Mouse (Mus musculus) induced T-regulatory cell, adult 2 months (primary cell): ENCODE measurements around the gene Mettl25.

Source experiments
- DNase-seq: peaks from one replicate; pipeline ENCODE4 v3.0.0-alpha.2; 2012; ENCODE audit warnings: low read depth

Gene Mettl25

DNA sequence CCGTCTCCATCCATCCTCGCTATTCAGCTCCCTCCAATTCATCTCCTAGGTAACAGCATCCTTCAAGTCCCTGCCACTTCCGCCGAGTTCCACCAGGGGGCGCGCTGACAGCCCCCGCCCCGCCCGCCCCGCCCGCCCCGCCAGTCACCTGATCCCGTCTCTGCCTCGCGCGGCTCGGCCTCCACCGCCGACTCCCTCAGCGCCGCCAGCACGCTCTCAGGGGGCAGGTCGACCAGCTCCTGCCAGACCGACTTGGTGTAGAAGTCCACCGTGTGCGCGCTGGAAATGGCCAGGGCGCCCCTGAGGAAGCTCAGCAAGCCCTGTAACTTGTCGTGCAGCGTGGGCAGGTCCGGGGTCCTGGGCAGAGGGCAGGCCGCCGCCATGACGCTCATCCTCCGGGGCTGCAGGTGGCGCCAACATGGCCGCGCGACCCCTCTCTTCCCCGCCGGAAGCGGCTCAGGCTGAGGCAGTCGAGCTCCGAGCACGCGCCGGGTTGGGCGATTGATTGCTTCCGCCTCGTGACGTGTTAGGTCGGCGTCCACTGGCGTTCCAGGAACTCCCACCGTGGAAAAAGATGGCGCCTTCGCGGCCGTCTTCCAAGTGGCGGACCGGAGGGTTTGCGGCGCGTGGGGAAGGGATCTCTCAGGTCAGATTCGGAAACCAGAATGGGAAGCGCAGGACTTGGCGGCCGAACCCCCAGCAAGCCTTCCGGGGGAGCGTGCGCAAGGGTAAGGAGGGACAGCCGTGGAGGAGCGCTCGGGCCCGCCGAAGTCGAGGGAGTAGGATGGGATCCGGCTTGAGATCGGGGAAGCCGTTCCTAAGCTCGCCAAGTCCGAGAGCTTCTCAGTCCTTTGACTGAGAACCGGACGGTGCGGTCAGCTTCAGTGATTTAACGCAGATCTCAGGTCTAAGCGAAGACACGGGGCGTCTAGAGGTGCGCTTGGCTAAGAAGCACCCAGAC is at the start of gene Mettl25, which contains the start of gene Ccdc59:
Gene Mettl25 (minus strand): TSS at position 453 of the 961 bp plus-strand sequence.
Gene Ccdc59 (plus strand): TSS at position 140 of the 961 bp plus-strand sequence.
- DNase-seq, result peak; percentile 97

DNA sequence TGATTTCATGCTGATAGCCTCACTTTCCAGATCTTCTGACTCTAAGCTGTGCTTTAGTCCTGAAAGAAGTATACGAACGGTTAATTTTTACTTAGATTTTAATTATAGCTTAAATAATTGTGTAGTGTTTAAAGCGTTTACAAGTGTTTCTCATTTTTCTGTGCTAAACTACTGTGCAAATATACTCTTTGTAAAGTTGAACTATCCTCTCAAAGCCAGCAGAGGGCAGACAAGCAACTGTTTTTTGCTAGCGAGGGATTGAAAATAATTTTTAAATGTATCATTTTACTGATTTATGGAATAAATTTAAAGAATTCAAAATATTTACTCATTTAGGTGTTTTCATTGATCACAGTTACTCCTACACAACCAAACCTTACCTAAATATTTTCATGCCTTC is 26.1 kb upstream of the Mettl25 start:
- DNase-seq, result no peak

DNA sequence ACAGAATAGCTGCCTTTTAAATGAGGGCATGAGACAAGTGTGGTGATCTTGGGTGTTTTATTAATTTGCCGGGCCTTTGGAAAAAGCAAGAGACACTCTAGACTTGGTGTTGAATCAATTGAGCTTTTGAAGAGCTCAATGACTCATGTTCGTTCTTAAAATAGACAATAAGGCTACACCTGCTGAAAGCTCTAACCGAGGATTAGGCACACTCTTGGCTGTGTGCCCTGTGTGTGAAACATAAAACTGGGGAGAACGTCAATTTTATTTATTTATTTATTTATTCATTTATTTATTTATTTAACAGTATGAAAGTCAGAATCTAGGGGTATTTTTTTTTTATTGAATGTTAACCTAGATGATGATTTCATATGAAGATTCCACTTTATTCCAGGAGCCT is 10.0 kb upstream of the Mettl25 start:
- DNase-seq, result no peak

DNA sequence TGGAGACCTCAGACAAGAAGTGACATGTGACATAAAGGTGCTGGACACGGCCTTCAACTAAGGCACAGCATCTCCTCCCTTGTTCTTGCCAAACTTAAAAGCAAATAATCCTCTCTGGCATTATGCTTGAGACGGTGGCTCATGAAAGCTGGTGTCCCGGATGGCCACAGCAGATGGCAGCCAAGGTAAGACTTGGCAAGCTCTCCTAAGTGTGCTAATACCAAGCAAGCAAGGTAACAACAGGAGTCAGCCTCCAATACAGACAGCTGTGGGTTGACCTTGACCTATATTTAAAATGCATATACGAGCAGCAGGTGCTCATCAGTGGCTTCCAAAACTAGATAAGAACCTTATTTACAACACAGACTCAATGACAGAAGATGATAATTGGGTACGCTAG is 9.1 kb upstream of the Mettl25 start:
- no peak for DNase-seq

DNA sequence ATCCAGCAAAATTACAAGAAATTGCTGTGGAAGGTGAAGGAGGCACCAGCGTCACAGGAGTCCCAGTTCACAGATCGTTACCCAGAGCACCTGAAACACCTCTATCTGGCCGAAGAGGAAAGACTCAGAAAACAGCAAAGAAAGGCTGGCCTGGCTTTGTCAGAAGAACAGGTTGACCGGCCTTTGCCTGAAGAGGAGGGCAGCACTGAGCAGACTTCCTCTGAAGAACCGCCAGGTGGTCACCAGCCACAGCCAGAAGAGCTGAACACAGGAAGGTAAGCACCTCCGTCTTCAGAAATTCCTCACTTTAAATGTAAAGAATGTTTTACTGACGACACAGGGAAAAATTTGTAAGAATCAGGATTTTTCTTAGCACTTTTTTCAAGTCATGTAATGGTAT is 1.4 kb upstream of the Mettl25 start:
- peak; percentile 6 for DNase-seq

DNA sequence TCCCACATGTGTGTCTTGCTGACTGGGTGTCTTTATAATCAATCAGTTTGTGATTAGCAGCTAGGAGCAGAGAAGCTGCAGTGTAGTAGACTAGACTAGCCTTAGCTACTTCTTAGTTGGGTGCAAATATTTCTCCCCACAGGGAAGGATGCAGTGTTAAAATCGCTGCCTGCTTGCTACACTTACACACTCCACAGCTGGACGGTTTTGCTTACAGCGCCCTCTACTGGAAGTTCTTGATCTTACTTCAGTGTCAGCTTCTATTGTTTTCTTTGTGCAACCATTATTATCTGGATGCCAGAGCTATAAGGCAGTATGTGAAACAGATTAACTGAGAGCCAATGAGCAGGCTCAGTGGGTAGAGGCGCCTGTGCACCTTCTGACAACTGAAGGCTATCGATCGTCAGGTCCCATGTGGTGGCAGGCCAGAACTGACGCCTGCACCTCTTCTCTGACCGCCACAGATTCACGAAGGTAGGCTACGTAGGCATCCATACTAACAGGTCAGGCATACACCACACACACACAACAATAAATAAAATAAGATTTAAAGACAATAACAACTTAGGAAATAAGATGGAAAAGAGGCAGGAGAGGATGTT is 6.5 kb downstream of the Mettl25 start:
- DNase-seq, result peak; percentile 66

DNA sequence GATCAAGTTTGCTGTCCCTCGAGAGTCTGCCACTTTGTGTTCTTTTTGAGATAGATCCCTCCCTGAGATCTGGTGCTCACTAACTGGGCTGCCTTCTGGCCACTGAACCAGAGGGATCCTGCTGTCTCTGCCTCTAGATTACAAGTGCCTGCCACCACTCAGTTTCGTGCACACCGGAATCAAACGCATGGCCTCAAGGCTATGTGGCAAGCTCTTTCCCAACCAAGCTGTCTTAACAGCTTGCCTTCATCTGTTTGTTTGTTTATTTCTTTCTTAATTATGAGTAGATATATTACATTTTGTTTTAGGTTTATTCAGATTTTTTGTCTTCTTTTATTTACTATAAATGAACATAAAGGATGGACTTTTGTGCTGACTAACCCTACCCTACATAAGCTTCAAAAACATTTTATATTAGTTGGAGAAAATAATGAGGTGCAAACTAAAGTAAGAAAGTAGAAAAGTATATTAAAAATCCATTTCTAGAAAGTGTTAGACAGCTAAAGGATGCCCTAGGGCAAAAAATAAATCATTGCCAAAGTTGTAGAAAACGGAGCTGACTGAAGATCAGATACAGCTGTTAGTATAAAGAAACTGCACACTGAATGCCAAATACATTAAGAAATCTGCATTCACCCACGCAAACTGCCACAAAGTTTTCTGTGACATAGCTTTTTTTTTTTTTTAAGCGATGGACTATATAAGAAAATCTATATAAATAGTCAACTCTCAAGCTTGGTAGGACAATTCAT is 34.7 kb downstream of the Mettl25 start:
- no peak for DNase-seq

DNA sequence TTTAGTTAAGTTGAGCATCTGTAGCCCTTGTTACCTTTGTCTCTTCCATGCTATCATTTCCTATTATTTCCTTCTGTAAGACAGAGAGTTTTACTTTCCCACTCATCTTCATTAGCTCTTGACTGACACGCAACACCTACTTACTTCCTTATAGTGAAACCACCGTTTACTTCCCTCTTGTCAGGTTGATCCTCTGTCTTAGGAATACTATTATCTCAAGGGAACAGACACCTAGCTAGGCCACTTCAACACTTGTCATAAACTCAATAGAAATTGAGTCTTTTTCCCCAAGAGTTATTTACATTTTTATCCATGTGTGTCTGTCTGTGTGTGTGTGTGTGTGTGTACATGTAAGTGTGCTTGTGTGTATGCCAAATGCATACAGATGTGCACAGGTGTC is 37.7 kb downstream of the Mettl25 start:
- DNase-seq, result no peak

DNA sequence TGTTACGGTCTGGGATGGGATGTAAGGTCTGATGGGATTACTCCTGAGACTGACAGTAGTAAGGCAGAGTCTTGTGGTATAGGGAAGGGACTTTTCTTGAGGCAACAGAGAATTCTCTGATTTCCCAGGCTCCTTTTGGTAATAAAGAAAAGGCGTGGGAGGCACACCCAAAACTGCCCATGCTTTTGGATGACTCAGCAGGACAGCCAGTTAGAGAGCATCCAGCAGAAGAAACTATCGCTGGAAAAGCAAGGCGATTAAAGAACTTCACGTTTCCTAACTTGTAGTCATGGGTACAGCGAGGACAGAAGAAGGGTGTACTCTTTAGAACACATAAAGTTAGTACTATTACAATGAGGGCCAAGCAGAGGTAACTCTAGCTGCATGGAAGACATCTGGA is 39.0 kb downstream of the Mettl25 start:
- no peak for DNase-seq

DNA sequence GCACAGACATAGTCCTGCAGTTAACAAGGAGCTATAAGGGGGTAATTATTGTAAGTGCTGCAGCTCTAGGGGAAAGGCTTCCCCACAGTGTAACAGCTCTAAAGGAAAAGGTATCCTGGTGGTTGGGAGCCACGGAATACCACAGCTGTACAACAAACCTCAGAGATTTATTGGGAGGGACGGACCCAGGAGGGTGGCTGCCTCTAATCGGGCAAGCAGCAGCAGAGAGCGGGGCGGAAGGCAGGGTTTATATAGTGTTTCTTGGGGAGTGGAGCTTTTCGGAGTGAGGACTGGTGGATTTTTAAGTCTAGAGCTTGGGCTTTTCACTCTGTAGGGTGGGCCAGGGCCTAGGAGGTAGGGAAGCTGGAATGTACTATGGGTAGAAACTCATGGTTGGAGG is 40.0 kb downstream of the Mettl25 start:
- DNase-seq, result no peak

DNA sequence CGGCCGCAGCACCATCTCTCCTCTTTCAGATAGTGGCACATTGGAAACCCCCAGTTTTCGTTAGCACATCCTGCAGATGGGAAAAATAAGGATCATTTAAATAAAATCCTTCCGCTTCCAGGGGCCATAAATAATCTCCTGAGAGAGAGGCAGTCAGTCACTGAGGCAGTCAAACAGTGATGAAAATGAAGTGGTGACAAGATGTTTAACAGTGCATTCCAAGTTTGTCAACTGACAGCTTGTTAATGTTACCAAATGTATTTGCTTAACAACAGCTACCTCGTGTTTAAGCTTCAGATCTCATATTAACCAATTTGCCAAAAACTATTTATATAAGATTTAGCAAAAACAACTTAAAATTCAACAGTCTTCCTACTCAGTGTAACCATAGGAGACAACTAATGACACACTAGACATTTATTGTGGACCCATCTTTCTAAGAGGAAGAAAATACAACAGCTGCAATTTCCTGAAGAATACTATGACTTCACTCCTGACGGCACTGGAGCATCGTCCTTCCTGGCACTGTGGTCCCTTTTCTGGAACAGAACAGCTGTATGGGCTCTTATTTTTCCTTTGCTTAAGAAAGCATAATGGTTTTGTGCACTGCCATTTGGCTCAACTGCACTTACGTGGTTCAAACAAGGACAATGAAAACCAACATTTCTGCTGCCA is 43.8 kb downstream of the Mettl25 start:
- DNase-seq, result no peak

DNA sequence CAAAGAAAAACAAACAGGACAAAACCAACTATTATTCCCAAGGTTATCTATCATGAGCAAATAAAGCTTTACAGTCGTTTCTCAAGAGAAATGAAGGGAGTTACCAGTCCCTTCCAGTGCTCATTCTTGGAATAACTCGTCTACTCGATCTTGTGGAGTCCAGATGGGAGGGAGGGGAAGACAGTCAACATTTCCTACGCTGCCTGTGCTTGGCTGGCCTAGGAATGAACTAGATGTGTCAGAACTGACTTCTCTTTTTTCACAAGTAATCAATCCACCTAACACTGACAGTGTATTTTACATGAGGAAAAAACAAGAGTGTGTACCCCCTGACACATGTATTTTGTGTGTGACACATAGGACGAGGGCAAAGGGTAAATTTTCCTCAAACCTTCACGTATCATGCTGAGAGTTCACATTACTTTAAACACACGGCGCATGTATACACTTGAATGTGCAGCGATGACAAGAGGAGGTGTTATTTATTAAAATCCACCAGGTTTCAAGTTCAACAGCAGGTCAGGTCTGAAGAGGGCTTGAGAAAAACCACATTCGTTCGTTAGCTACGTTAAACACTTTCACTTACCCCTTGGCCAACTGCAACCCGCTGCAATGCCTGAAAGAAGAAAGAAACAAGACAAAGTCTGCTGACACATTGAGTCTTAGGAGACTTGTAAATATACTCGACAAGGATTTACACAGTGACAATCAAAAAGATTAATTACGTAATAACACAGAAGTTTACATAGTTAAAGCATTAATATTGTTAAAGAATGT is 47.2 kb downstream of the Mettl25 start:
- no peak for DNase-seq

DNA sequence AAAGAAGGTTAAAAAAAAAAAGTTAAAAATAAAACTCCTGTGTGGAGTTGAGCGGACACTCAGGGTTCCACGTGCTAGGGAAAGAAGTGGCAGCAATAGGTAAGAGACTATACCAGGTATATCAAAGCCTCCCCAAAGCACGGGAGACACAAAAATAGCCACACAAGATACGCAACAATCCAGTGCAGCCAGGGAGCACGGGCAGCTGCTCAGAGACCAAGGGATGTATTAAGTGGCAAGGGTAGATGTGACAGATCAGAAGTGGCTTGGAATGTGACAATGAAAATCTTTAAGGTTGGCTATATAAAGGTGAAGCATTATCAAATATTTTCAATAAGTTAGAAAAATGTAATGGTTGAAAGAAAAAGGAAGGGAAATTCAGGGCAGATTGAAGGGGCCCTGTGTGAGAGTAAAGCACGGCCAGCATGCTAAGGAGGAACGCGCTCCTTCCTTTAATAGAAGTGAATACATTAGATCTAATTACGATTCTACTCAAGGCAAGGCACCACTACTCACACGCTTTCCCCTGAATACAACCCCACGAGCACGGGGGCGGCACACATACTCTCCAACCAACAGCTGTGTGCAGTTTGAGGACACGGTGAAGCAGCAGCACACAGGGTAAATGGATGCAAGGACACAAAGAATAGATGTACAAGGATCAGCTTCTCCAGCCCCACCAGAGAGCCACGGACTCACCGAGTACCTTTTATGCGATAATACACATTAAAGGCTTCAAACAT is 52.3 kb downstream of the Mettl25 start:
- DNase-seq, result no peak

DNA sequence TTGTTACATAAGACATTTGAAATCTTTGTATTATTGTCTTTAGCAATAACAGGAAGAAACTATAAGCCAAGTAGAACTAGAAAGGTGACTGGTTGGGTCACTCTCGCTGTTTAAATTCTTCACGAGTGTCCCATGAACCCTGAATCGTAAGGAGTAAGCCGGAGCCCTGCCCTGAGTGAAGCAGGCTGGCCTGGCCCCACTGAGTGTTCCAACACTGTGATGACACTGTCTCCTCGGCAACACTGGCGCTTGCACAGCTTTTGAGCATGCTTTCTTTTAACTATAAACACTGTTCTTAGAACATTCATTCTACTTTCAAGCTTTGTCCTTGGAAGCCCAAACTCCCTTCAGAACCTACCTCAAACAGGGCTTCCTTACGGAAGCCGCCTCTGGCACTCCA is 57.4 kb downstream of the Mettl25 start:
- no peak for DNase-seq

DNA sequence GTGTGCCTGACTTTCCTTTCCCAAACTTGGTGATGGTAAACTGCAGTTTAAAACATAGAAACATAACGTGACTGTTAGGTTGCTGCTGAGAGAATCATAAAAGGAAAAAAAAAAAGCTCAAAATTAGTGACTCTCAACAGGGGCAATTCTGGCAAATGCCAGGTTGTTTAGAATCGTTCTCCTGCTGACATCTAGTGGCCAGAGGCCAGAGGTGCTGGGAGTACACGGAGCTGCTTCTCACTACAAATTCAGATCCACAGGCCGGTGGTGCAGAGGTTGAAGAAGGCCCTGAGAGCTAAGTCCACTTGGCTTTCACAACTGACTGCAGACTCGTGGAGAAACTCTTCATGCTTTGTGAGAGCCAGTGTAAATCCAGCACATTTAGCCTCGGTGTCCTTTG is 66.8 kb downstream of the Mettl25 start:
- DNase-seq, result peak; percentile 44

DNA sequence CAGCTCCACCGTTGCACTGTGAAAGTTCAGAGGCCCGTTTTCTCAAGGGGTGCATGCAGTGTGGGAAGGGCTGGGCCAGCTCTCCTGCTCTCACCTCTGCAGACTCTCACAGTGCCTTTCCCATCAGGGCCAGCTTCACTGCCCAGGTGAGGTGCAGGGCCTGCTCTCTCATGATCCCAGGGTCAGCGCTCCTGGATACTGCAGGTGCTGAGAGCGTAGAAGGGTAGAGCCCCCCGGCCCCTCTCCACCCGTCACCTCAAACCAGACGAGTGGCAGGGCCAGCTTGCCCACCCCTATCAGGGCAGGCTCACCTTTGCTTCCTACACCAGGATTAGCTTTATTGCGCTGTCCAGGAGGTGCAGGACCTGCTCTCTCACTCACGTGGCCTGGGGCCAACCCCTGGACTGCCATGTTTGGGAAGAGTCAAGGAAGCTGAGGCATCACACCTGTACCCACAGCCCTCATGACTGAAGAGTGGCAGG is 68.3 kb downstream of the Mettl25 start:
- no peak for DNase-seq

DNA sequence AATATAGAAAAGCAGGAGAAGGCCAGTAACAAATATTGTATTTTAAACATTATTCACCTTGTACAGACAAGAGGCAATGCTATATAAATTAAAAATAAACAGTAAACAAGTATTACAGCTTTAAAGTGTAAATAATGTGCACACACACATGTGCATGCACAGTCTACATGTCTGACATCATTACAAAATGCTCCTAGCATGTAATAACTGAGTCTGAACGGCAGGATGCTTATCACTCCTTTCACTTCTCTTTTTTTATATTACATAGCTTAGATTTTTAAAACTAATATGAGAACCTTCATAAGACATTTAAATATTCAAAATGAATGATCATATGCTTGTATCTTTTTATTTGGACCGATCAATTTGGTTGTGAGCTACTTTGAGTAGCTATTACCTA is 77.2 kb downstream of the Mettl25 start:
- DNase-seq, result no peak

DNA sequence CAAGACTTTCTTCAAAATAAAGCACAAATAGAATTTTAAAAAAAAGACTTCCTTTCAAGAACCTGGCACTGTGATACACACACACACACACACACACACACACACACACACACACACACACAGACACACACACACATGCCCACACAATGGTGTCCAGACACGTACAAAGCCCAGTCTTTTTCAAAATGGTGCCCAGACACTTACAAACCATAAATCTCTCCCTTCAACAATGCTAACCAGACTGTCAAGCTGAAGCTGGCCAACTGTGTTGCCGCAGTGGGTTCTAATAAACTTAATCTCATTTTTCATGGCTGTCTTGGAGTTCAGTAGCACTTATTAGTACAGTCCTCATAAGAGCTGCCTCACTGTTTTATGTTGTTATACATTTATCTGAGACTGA is 80.7 kb downstream of the Mettl25 start:
- no peak for DNase-seq

DNA sequence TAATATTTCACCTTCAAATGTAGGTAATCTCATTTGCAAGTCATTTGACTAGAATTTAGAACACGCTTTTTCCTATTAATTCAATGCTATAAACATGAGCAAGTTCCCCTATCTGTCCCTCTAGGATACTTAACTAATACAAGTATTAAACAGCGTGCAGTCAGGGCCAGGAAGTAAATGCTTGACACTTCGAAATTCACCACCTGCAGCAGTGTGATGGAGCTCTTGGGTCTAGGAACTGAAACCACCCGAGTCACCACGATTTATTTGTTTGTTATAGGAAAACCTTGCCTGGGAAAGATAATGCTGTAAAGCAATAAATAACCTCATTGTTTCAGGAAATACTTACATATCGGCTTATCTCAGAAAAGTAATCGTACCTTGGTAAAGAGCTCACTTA is 81.1 kb downstream of the Mettl25 start:
- DNase-seq, result no peak

DNA sequence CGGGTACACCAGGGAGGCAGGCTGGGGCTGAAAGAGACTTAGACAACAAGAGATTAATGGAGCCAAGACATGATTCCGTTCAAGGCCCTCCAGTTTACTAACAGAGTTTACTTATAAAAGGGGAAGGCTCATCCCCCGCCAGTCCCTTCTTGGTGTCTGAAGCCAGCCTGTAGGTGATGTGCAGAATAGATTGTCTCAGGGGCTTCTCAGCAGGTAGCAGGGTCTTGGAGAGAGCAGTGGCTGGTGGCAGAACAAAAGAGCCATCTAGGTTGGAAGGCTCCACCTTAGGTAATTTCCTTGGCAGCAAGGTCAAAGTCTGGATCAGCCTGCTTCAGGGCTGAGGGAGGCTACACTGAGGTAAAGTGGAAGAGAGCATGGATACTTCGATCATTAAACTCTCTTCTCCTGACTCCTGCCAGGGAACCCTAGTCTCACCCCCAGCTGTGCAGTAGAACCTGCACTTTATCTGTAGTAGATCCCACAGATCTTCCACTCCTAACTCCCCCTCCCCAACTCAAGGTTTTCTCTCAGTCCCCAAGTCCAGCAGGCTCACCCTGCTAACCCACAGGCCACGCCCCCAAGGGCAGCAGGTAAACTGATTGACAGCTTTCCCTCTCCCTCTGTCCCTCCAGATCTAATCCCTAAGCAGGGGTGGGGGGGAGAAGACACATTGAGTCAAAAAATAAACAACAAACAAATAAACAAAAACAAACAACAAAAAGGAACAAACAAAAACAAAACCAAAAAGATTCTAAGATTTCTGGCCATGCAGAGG is 87.2 kb downstream of the Mettl25 start:
- DNase-seq, result no peak
